Mouse (Mus musculus) cerebellum, adult 9-10 months (tissue): Measurements from ENCODE around the gene Flrt1.

Experiments used
- DNase-seq: peaks from one replicate; pipeline ENCODE4 v3.0.0; 2022

Flrt1 gene

GRCm38 (mm10) chr19:7128551-7129475 lies 23.3 kb upstream of the Flrt1 start:
- peak; percentile 81 for DNase-seq

- no peak for DNase-seq
Measured at GRCm38 (mm10) chr19:7126933-7127332, 21.4 kb upstream of the Flrt1 start.

DNA sequence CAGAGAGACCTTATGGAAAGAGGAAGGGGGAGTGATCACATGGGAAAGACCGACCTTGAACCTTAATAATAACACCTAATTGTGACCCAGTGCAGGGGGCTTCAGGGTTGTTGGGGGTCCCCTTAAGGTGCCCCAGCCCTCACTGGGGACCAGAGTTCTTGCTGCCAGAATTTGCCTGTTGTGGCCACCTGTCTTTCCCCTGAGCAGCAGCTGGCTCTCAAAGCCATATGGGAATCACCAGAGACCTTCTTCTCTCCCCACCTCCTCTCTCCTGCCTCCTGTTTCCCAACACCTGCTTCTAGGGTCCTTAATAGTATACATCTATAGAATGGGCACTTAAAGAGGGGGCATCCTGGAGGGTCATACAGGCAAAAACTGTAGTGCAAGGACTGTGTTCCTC lies 20.7 kb upstream of the Flrt1 start:
- DNase-seq: no peak

DNA sequence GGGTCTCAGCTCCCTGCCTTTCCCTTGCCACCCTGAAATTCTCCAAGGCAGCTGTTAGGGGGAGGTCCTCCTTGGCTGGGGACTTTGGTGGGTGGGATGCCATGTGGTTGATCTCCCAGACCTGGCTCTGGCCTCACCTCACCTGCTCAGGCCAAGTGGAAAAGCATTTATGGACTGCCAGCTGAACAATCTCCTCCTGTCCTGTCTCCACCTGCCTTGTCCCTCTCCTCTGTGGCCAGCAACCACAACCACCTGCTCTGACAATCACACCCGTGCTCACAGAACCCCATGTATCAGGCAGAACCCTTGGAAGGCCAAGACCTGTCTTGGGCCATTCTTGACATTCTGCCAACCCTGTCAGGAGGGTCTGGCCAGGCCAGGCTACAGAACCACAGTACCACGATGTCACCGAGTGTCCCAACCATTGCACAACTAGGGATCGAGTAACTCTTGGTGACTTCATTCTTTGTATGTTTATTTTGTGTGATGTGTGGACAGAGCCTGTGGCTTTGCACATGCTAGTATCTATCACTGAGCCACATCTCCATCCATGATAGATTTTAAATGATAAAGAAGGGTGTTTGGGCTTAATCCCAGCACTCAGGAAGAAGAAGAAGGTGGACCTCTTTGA lies 20.1 kb upstream of the Flrt1 start:
- DNase-seq: no peak

- DNase-seq: no peak
Measured at GRCm38 (mm10) chr19:7122698-7123306, 17.3 kb upstream of the Flrt1 start.

DNA sequence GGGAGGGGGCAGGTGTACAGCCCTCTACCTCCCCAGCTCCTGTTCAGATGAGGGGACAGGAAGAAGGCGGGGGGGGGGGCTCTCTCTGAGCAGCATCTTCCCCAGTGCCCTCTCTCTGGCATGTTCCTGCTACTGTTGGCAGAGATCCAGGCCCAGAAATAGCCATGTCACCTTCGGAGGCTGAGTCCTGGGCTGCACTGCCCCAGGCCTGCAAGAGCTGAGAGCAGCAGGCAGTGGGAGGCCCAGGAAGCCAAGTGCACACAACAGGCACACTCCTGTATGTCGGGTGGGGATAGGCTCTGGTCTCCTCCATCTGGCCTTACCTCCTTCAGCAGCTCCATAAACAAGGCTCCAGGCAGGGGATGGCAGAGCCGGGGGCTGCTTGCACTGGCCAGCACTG lies 16.7 kb upstream of the Flrt1 start:
- DNase-seq: no peak

DNA sequence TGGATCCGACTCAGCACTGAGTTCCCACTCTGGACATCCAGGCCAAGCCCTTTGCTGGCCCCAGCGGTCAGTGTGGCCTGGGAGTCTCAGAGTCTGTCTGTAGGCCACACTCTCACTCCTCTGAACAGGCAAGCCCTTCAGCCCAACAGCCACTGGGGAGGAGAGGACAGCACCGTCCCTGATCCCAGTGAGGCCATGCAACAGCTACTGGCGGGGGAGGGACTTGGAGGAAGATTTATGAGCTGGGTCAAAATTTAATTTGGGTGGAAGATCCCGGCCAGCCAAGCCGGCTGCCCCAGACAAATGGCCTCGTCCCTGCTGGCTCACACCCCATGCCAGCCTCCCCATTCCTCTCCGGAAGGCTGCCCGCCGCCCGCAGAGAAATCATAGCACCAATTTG lies 15.7 kb upstream of the Flrt1 start:
- peak; percentile 78 for DNase-seq

DNA sequence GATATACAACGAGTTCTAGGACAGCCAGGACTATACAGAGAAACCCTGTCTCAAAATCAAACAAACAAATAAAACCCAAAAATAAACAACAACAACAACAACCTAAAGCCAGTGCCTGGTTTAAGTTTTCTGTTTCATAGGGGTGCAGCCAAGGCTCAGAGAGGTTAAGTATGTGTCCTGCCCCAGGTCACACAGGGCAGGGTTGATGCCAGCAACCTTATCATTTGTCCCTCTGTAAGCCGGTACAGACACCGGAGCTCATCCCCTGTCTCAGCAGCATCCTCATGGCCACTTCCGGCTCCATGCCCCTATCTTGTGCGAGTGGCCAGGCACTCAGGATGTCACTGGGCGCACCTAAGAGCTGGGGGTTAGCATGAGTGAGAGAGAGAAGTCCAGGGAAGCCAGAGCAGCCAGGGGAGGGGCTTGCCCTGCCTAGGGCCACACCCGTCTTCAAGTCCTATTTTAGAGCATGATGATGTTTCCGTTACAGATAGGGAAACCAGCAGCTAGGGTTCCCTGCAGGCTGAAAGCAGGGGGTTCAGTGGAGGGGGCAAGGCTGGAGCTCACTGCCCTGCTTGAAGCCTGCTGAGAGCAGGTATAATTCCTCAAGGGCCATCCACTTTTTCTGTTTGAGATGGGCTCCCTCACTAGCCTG lies 12.3 kb upstream of the Flrt1 start:
- no peak for DNase-seq

- DNase-seq: no peak
Measured at GRCm38 (mm10) chr19:7117141-7117540, 11.6 kb upstream of the Flrt1 start.

DNA sequence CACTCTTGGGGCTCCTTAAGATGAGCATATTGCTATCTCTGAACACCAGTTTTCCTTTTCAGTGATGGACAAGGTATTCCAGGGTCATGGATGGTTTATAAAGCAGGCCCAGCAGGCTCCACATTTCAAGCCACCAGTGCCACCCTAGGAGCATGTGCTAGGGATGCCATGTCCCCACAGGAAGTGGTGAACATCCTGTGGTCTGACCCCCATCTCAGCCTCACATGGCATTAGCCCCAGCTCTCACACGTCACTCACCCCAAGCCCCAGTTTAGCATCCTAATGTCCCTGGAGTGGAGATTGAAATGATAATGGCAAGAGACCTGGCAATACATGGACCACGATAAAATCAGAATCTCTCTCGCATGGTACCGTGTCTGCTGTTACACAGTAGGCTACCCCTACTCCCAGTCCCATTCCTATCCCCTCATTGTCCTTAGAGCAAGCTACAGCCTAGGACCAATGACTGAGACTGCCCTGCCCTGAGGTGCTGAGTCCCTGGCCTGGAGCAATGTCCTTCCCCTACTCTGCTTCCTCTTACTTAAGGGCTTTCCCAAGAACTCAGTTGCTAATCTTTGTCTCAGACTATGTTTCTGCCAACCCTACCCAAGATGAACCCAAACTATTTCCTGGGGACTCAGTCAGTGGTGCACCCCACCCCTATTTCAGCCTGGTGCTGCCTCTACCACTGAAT lies 10.7 kb upstream of the Flrt1 start:
- no peak for DNase-seq

GRCm38 (mm10) chr19:7113574-7113973 lies 8.0 kb upstream of the Flrt1 start:
- no peak for DNase-seq

DNA sequence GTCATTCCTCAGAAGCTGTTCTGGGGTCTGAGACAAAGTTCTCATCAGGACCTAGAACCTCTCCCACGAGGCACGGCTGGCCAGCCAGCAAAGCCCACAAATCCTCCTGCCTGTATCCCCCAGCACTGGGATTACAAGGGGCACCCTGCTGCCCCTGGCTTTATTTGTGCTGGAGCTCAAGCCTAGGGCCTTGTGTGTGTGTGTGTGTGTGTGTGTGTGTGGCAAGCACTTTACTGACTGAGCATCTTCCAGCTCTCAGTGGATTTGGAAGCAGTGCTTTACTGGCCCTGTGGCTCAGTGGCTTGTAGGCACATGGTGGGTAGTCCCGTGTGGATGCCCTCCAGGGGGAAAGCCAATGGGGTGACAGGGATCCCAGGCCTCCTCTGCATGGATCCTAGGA lies 7.1 kb upstream of the Flrt1 start:
- DNase-seq: no peak

DNA sequence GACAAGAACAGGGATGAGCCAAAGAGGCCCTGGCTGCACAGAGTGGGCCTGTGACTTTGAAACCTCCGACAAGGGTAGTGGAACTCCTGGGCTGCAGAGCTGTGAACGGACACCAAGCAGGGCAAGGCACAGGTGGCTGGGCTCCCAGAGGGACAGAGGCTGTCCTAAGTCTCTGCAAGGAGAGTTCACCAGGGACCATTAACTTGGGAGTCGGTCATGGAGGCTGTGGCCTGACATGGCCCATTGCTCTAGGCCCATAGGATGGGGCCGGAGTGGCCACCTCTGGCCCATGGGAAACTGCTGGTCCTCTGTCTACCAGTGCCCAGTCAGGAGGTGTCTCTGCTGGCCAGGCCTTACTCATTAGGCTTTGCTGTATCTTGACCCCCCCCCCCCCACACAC lies 6.2 kb upstream of the Flrt1 start:
- DNase-seq: no peak

DNA sequence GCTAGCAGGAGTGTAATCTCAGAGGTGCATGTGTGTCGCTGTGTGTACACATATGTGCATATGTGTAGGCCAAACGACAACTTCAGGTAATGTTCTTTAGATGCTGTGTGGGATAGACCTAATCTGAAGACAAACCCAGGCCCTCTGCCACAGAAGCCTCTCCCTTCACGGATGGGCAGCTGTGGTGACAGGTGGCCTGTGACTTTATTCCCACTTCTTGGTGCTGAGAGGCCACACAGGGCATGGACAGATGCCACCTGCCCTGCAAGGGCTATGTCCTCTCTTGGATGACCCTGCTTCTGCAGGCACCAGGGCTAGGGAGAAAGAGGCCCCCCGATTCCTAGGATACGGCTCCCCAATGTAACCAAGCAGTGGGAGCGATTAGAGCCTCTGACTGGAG lies 5.8 kb upstream of the Flrt1 start:
- DNase-seq: no peak

DNA sequence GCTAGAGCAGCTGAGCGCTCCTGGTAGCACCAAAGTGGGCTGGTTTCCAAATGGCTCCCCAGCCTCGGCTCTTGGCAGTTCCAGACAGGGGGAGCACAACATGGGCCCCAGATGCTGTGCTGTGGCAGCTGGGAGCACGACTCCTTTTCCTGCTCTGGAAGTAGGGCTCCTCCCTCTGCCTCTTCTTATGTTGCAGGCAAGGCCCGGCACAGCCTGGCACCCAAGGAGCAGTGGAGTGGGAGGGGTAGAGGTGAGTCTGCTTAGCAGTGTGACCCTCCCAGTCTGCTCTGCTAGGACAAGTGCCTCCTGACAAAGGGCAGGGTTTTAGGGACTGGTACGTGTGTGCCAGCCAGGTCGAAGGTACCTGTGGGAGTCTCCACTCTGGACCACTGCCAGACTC lies 5.3 kb upstream of the Flrt1 start:
- no peak for DNase-seq

GRCm38 (mm10) chr19:7110097-7110496 lies 4.6 kb upstream of the Flrt1 start:
- DNase-seq: no peak

DNA sequence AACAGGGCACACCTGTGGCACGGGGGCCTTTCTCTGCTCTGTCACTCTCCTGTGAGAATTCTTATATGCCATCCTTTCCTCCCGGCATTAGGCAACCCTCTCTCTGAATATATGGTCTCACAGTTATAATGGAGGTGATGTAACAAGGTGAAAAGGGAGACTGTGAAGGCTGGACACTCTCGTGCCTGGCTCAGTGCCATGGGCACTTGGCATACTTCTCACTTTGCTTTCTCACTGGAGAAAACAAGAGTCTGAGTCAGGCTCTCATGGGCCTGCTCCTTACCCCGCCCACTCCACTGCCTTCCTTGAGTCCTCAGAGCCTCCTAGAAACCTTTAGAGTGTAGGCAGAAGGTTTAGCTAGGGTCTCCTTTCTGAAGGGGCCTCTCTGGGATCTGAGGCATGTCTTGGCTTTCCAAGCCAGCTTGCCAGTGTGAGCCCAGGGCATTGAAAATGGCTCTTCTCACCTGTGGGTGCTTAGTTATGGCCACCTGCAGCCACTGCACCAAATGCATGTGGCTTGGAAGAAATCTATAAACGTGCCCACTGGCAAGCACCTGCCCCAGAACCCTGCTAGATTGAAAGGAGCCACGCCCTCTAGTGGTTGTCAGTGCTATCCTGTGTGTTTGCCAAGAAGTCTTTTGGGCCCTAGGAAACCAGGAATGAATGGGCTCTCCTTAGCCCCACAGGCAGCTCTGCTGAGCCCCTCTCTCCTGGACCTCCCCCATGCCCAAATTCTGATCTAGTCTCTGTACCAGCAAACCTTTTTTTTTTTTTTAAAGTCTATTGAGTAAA lies 2.8 kb upstream of the Flrt1 start:
- DNase-seq: peak; percentile 63

- DNase-seq: no peak
Measured at GRCm38 (mm10) chr19:7107174-7107573, 1.6 kb upstream of the Flrt1 start.

DNA sequence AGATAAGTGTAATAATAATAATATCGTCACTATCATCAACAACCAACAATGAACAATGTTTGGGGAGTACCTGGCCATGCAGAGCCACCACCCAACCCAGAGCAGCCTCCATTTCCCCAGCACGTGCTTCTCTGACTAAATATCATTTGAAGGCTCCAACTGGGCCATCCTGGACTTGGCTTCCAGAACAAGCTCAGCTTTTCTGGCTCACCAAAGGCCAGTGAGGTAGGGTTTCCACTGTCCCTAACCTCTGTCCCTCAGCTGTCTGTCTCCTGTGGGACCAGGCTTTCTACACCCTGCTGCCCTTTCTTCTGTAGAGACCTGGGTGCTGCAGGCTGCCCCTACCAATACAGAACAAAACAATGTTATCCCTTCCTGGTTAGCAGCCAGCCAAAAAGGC lies 1.0 kb upstream of the Flrt1 start:
- no peak for DNase-seq

GRCm38 (mm10) chr19:7103993-7104401 lies 1.5 kb downstream of the Flrt1 start:
- DNase-seq: no peak

- no peak for DNase-seq
Measured at GRCm38 (mm10) chr19:7103349-7103992, 2.1 kb downstream of the Flrt1 start.

DNA sequence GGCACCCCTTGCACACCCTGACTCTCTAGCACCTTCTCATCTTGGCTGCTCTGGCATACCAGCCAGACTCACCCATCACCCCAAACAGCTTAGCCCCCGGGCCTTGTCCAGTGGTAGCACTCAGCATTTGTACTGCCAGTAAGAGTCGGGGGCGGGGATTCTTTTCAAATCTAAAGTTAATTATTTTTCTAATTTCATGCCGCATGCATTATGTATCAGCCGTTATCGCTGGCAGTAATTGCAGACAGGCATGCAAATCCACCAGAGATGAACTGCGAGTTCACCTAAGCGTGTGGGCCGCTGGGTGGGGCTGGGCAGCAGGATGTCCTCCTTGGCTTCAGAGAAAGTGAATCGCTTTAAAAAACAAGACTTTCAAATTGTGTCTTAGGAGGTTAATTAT lies 3.5 kb downstream of the Flrt1 start:
- DNase-seq: no peak
